Mouse (Mus musculus): ENCODE measurements at regions not wholly inside any gene's neighbourhood (a gene's known extent, or its start where the extent isn't known, plus 50 kb on each side); places are given as distances from the start of the nearest gene placed in this dataset.

DNA sequence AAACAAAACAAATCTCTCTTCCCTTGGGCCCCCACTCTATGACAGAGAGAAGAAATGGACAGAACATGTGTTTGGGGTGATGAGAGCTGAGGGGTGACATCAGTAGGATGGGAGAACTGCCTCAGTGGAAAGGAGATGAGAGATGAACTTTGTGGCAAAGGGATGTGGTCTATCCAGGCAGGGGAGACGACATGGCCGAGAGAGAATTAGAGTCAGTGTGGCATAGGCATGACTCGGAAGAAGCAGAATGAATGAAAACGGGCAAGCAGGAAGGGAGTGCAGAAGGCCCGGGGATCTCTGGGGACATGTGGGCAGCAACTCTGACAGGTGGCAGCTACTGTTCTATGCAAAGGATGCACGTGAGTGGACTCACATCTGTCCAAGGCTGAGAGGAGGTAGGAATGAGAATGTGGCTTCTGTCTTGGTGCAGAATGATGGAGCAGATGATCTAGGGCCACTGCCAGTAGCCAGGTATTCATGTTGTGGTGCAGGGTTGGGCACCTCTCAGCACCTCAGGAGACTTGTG lies 113.4 kb downstream of the Ets2 start:
- Histone ChIP-seq H3K27ac (ENCODE audit: control insufficient read depth, insufficient read depth, low read depth, low read length, poor library complexity) (no peak overlapping the region), H3K4me1 (ENCODE audit: control insufficient read depth, insufficient read depth, low read length) (peaks cover 4% of the 10 kb centered on the region; the same call in 1 of the 2 replicates), H3K4me3 (replicated peaks; ENCODE audit: control insufficient read depth, low read depth, low read length) (no peak overlapping the region)
- WGBS = 62% methylated on average over 6 of the region's 6 CpGs
- no peak for TF ChIP-seq POLR2A (IDR thresholded peaks at IDR 0.05; ENCODE audit: borderline replicate concordance, control insufficient read depth, low read depth, low read length)
- no peak for TF ChIP-seq CTCF (IDR thresholded peaks at IDR 0.05; ENCODE audit: control insufficient read depth, insufficient read depth, low read length)

DNA sequence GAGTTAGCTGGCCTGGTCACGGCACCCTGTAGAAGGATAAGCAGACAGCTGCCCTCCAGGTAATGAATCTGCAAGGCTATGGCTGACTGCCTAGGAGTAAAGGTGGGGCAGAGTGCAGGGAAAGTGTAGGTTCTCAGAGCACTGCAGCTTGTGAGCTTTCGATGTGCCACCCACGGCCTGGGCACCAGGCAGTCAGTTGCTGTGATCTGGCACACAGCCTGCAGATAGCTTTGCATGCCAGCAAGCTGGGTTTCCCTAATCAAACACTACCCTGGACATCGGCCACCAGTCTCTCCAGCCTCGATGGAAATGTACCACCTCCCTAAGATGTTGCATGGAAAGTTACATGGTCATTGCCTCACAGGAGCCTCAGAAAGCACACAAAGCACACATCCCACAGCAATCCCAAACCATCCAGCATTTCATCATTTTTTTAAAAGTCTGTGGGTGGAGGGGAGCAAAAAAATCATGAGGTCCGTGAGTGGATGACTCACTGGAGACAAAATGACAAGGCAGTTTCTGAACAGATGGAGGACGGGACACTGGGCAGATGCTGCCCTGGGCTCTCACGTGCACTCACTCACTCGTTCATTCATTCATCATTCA lies 112.7 kb downstream of the Ets2 start:
- 58% methylated on average over 9 of the region's 9 CpGs for WGBS
- H3K4me3 ChIP-seq (replicated peaks; ENCODE audit: control insufficient read depth, low read depth, low read length) = no peak overlapping the region
- TF ChIP-seq CTCF (IDR thresholded peaks at IDR 0.05; ENCODE audit: control insufficient read depth, insufficient read depth, low read length) (no peak), POLR2A (IDR thresholded peaks at IDR 0.05; ENCODE audit: borderline replicate concordance, control insufficient read depth, low read depth, low read length) (no peak)
- no peak overlapping the region for H3K27ac ChIP-seq (ENCODE audit: control insufficient read depth, insufficient read depth, low read depth, low read length, poor library complexity)
- H3K4me1 ChIP-seq (ENCODE audit: control insufficient read depth, insufficient read depth, low read length) = peaks cover 4% of the 10 kb centered on the region; the same call in 1 of the 2 replicates

DNA sequence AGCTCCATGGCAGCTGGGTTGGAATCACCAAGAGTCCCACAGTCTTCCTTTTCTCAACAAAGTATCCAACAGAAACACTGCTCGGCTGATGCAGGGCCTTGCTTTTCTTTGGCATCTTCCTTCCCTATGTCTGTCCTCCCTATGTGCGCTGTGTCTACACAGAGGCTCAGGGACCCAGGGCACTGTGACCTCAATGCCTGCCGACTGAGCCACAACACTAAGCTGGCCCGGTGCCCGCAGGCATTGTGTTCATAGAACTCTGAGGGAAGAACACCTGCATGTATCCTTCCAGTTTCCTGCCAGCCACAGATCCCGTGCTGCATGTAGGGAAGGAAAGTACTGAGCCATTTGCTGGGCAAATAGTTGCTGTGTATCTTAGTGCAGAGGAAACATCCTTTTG lies 109.2 kb downstream of the Ets2 start:
- H3K27ac ChIP-seq (ENCODE audit: control insufficient read depth, insufficient read depth, low read depth, low read length, poor library complexity) = no peak overlapping the region
- peaks cover 4% of the 10 kb centered on the region; the same call in 1 of the 2 replicates for H3K4me1 ChIP-seq (ENCODE audit: control insufficient read depth, insufficient read depth, low read length)
- 49% methylated on average over 6 of the region's 6 CpGs for WGBS
- TF ChIP-seq POLR2A (IDR thresholded peaks at IDR 0.05; ENCODE audit: borderline replicate concordance, control insufficient read depth, low read depth, low read length) = no peak
- TF ChIP-seq CTCF (IDR thresholded peaks at IDR 0.05; ENCODE audit: control insufficient read depth, insufficient read depth, low read length) = no peak
- H3K4me3 ChIP-seq (replicated peaks; ENCODE audit: control insufficient read depth, low read depth, low read length) = no peak overlapping the region

DNA sequence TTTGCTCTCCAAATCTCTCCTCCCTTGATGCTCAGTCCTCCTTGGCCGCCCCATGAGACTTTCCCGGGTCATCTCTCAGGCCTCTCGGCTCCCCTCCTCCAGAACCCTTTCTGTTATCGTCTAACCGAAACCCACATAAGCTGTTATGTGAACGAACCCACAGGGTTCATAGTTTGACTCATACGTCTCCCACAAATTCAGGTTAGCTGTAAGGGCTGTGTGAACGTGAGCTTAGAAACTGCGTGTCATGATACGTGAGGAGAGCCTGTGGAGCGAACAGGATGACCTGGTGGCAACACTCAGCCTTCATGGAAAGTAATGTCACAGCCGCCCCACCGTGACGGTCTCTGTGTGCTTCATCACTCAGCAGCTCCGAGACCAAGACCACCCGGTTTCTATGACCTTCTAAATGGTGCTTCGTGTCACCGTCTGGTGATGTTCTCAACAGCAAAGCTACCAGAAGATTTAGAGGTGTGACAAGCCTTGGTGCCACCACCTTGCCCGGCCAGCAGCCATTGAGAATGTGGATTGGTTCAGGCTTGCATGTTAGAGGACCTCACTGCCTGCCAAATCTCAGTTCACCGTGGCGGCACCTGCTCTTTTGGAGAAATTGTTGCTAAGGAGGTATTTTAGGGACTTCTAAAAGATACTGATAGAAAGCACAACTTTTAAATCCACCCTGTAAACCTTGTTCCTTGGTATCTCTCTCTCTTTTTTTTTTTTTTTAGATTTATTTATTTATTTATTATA lies 107.4 kb downstream of the Ets2 start:
- TF ChIP-seq CTCF (IDR thresholded peaks at IDR 0.05; ENCODE audit: control insufficient read depth, insufficient read depth, low read length) (no peak), POLR2A (IDR thresholded peaks at IDR 0.05; ENCODE audit: borderline replicate concordance, control insufficient read depth, low read depth, low read length) (no peak)
- no peaks in the 10 kb centered on the region for H3K4me1 ChIP-seq (ENCODE audit: control insufficient read depth, insufficient read depth, low read length)

DNA sequence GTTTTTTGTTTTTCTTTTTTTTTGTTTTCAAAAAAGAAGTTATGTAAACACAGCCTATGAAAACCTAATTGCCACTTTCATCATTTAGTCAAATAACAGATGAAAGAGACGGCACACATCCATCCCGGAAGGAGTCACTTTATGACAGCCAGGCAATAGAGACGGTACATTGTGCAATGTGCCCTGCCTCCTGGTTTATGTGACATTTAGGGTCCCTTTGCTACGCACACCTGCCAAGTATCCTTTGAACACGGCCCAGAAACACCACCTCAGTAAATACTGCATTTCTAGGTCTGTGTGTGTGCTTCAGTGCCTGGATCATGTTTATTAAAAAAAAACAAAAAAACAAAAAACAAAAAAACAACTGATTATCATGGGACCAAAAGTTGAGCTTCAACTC lies 104.6 kb downstream of the Ets2 start:
- no peak overlapping the region for H3K27ac ChIP-seq (ENCODE audit: control insufficient read depth, insufficient read depth, low read depth, low read length, poor library complexity)
- no peak overlapping the region for H3K4me3 ChIP-seq (replicated peaks; ENCODE audit: control insufficient read depth, low read depth, low read length)
- no peak for TF ChIP-seq POLR2A (IDR thresholded peaks at IDR 0.05; ENCODE audit: borderline replicate concordance, control insufficient read depth, low read depth, low read length)
- TF ChIP-seq CTCF (IDR thresholded peaks at IDR 0.05; ENCODE audit: control insufficient read depth, insufficient read depth, low read length) = no peak
- H3K4me1 ChIP-seq (ENCODE audit: control insufficient read depth, insufficient read depth, low read length) = no peaks in the 10 kb centered on the region
- 74% methylated on average over 5 of the region's 5 CpGs for WGBS

More for the DNA sequence above, 107.4 kb downstream of the Ets2 start:
- 85% methylated on average over 21 of the region's 21 CpGs for WGBS
- Histone ChIP-seq H3K27ac (ENCODE audit: control insufficient read depth, insufficient read depth, low read depth, low read length, poor library complexity) (no peak overlapping the region), H3K4me3 (replicated peaks; ENCODE audit: control insufficient read depth, low read depth, low read length) (no peak overlapping the region)

DNA sequence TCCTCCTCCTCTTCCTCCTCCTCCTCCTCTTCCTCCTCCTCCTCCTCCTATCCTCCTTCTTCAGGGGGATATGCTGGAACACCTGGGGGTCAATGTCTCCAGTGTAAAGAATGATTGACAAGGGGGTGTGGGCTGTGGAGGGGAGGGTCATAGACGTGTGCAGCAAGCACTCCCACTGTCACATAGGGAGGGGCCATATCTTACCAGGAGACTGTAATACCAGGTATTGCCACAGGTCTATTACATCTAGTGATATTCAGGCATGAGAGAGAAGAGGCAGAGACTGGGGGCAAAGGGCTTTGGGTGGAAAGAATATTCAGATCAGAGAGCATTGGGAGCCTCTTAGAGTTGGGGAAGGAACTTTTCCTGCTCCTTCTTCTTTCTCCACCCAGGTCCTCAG lies 102.3 kb downstream of the Ets2 start:
- 13% methylated on average over 1 of the region's 1 CpGs for WGBS

DNA sequence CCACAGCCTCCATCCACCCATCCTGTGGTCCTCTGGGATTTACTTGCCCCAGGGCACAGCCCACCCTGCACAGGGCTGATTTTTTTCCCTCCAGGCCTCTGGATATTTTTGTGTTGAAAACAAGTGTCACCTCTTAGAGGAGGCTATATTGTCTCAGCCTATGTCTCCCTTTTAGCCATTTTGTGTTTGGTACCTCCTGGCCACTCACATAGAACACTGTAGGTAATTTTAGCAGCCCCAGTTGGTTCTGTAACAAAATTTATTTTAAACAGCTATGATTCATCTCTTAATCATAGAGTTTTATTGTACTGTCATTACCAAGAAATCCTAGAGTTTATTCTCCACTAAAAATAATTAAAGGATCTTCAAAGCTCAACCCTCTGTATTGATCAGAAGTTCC lies 100.8 kb downstream of the Ets2 start:
- Histone ChIP-seq H3K4me3 (replicated peaks; ENCODE audit: control insufficient read depth, low read depth, low read length) (no peak overlapping the region), H3K4me1 (ENCODE audit: control insufficient read depth, insufficient read depth, low read length) (no peaks in the 10 kb centered on the region; the same call in 1 of the 2 replicates), H3K27ac (ENCODE audit: control insufficient read depth, insufficient read depth, low read depth, low read length, poor library complexity) (no peak overlapping the region)
- TF ChIP-seq CTCF (IDR thresholded peaks at IDR 0.05; ENCODE audit: control insufficient read depth, insufficient read depth, low read length) = no peak
- TF ChIP-seq POLR2A (IDR thresholded peaks at IDR 0.05; ENCODE audit: borderline replicate concordance, control insufficient read depth, low read depth, low read length) = no peak

More for the DNA sequence above, 102.3 kb downstream of the Ets2 start:
- TF ChIP-seq POLR2A (IDR thresholded peaks at IDR 0.05; ENCODE audit: borderline replicate concordance, control insufficient read depth, low read depth, low read length) = no peak
- no peak for TF ChIP-seq CTCF (IDR thresholded peaks at IDR 0.05; ENCODE audit: control insufficient read depth, insufficient read depth, low read length)
- no peak overlapping the region for H3K27ac ChIP-seq (ENCODE audit: control insufficient read depth, insufficient read depth, low read depth, low read length, poor library complexity)
- no peak overlapping the region for H3K4me3 ChIP-seq (replicated peaks; ENCODE audit: control insufficient read depth, low read depth, low read length)
- no peaks in the 10 kb centered on the region for H3K4me1 ChIP-seq (ENCODE audit: control insufficient read depth, insufficient read depth, low read length)

DNA sequence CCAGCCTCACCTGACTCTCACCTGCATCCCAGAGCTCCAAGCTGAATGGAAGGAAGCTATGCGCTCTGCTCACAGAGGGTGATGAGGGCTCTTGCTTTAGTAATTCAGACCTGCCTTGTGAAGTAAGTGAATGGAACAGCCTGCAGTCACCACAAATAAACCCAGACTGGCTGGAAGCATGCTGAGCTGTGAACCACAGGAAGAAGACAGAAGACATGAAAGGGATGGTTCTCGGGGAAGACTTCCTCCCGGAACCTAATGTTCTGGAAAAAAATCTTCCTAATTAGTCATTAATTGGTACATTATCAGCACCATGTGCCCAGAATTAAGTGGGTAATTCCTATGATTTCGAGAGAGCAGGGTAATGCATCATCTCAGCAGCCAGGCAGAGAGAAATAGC lies 100.3 kb downstream of the Ets2 start:
- 79% methylated on average over 4 of the region's 4 CpGs for WGBS
- Histone ChIP-seq H3K27ac (ENCODE audit: control insufficient read depth, insufficient read depth, low read depth, low read length, poor library complexity) (no peak overlapping the region), H3K4me1 (ENCODE audit: control insufficient read depth, insufficient read depth, low read length) (no peaks in the 10 kb centered on the region; the same call in 1 of the 2 replicates), H3K4me3 (replicated peaks; ENCODE audit: control insufficient read depth, low read depth, low read length) (no peak overlapping the region)
- TF ChIP-seq POLR2A (IDR thresholded peaks at IDR 0.05; ENCODE audit: borderline replicate concordance, control insufficient read depth, low read depth, low read length) = no peak
- no peak for TF ChIP-seq CTCF (IDR thresholded peaks at IDR 0.05; ENCODE audit: control insufficient read depth, insufficient read depth, low read length)

Measured in bone marrow, adult 2 months (tissue).